Mouse (Mus musculus): ENCODE results near the gene Src. TPM values are rescaled to one million over a fixed set of nuclear protein-coding genes. Genes with fewer than 3 reads are reported as not detected.

Src gene
- 3.2 and 3.5 TPM in 2 replicates for polyA plus RNA-seq (2015; fragmentation: Nextera tagmentation; extraction: Ambion mirVana)

GRCm38 (mm10) chr2:157418206-157418605 lies at the start of gene Src:
Src (plus strand) TSS chr2:157418444.

Other genes with a start within 250 kb of the Src start
- 5.4 and 6.5 TPM in 2 replicates for gene Rbl1, start 213.9 kb upstream of the Src start, polyA plus RNA-seq (2015; fragmentation: Nextera tagmentation; extraction: Ambion mirVana)
- gene Rpn2, start 139.4 kb upstream of the Src start, polyA plus RNA-seq (2015; fragmentation: Nextera tagmentation; extraction: Ambion mirVana), result 90.1 and 108 TPM in 2 replicates
- 0.13 and 0.22 TPM in 2 replicates for gene Mroh8, start 138.9 kb upstream of the Src start, polyA plus RNA-seq (2015; fragmentation: Nextera tagmentation; extraction: Ambion mirVana)
- gene Ghrh, start 70.9 kb upstream of the Src start, polyA plus RNA-seq (2015; fragmentation: Nextera tagmentation; extraction: Ambion mirVana), result not detected in 2 replicates
- gene Manbal, start 50.9 kb upstream of the Src start, polyA plus RNA-seq (2015; fragmentation: Nextera tagmentation; extraction: Ambion mirVana), result 42.9 and 48.3 TPM in 2 replicates
- gene Nnat, start 141.6 kb downstream of the Src start, polyA plus RNA-seq (2015; fragmentation: Nextera tagmentation; extraction: Ambion mirVana), result 22.1 and 25.4 TPM in 2 replicates
- gene Blcap, start 152.8 kb downstream of the Src start, polyA plus RNA-seq (2015; fragmentation: Nextera tagmentation; extraction: Ambion mirVana), result 26.7 and 32.1 TPM in 2 replicates

Data from skeletal muscle tissue, postnatal 0 days (tissue).